Mouse (Mus musculus) midbrain, embryonic 16.5 days (tissue): Measurements from ENCODE around the gene Rcbtb2. TPM values are rescaled to one million over a fixed set of nuclear protein-coding genes. Genes with fewer than 3 reads are reported as not detected.
"Not testable (repeated sequence)": the region's sequence is repeated elsewhere in the genome, so short reads cannot be mapped to it uniquely, and the experiment has no call there.

Experiments
- ATAC-seq: fragments of 200-750 bp; cut with Nextera tagmentation; 2 replicates; pipeline ENCODE4 v1.8.0; 2017; ENCODE audit warnings: moderate TSS enrichment
- H3K27ac ChIP-seq: fragments of 300-500 bp; sonication (generic); 2 replicates; pipeline ENCODE4 v1.5.1; 2014; ENCODE audit warnings: mild to moderate bottlenecking, low read length, mixed read lengths
- H3K27me3 ChIP-seq: fragments of 300-500 bp; sonication (generic); 2 replicates; pipeline ENCODE4 v1.6.1; 2014; ENCODE audit warnings: low read depth, low read length, mixed read lengths; ENCODE audit not compliant: control insufficient read depth, insufficient read depth
- H3K36me3 ChIP-seq: fragments of 300-500 bp; sonication (generic); 2 replicates; pipeline ENCODE4 v1.6.1; 2014; ENCODE audit warnings: mild to moderate bottlenecking, low read length, moderate library complexity, mixed read lengths; ENCODE audit not compliant: control insufficient read depth, insufficient read depth
- H3K4me1 ChIP-seq: fragments of 300-500 bp; sonication (generic); 2 replicates; pipeline ENCODE4 v1.6.1; 2014; ENCODE audit warnings: mild to moderate bottlenecking, low read length, mixed read lengths; ENCODE audit not compliant: control insufficient read depth, insufficient read depth
- H3K4me2 ChIP-seq: fragments of 300-500 bp; sonication (generic); 2 replicates; pipeline ENCODE4 v1.6.1; 2014; ENCODE audit warnings: mild to moderate bottlenecking, low read length, mixed read lengths
- H3K4me3 ChIP-seq: fragments of 300-500 bp; sonication (generic); 2 replicates; pipeline ENCODE4 v1.5.1; 2014; ENCODE audit warnings: low read depth, mild to moderate bottlenecking, low read length, moderate library complexity, mixed read lengths
- H3K9ac ChIP-seq: fragments of 300-500 bp; sonication (generic); 2 replicates; pipeline ENCODE4 v1.6.1; 2014; ENCODE audit warnings: low read depth, low read length, mixed read lengths
- H3K9me3 ChIP-seq: fragments of 300-500 bp; sonication (generic); replicated peaks from 2 replicates; pipeline ENCODE4 v1.6.1; 2014; ENCODE audit warnings: mild to moderate bottlenecking, low read length, mixed read lengths; ENCODE audit not compliant: control insufficient read depth, poor library complexity, severe bottlenecking
- WGBS: fragments of 180-500 bp; shearing (Covaris S2); extraction: QIAGEN DNeasy Blood & Tissue Kit; methylation state at CpG from one replicate; pipeline ENCODE4 v1.1.7; 2014; 5-methylcytosine and 5-hydroxymethylcytosine counted together
- polyA plus RNA-seq: library from polyadenylated mRNA; unstranded; fragments of >200 nt; fragmentation: Nextera tagmentation; extraction: Ambion mirVana; gene quantifications from 2 replicates; pipeline ENCODE4 v1.2.1, GENCODE M21; 2015

Gene Rcbtb2
- polyA plus RNA-seq, 1 experiment from 2014 or later: 53.0 TPM

DNA sequence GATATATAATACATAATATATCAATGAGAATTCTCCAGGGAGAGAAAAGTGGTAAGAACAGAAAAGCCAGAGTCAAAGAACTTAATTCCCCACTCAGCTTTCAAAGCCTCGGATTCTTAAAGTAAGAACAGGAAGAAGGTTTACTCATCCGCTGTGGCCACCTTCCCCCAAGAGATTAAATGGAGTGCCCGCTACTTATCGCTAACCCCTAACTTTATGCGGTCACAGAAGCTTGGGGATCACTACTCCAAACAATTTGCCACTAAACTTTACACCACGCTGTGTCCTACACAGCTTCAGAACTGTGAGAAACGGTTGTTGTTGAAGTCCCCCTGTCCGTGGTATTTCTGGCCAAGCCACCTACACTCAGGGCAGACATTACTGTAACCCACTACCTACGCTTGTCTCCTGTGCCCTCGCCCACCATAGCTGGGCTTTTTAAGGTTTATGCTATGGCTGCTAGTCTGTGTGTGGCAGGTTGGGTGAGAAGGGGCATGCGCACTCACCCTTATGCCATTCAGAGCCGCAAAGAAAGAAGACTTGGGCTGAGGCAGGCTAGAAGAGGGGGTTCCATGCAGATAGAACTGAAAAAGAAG is 20.5 kb upstream of the Rcbtb2 start:
- no peak overlapping the region for H3K4me3 ChIP-seq
- no peak overlapping the region for H3K27ac ChIP-seq
- no peaks in the 10 kb centered on the region for H3K36me3 ChIP-seq
- 64% methylated on average over 12 of the region's 12 CpGs for WGBS
- H3K4me2 ChIP-seq: no peak overlapping the region
- no peak overlapping the region for H3K9ac ChIP-seq
- H3K27me3 ChIP-seq: no peaks in the 10 kb centered on the region
- H3K4me1 ChIP-seq: no peaks in the 10 kb centered on the region
- no peaks in the 10 kb centered on the region for H3K9me3 ChIP-seq
- no peak for ATAC-seq

DNA sequence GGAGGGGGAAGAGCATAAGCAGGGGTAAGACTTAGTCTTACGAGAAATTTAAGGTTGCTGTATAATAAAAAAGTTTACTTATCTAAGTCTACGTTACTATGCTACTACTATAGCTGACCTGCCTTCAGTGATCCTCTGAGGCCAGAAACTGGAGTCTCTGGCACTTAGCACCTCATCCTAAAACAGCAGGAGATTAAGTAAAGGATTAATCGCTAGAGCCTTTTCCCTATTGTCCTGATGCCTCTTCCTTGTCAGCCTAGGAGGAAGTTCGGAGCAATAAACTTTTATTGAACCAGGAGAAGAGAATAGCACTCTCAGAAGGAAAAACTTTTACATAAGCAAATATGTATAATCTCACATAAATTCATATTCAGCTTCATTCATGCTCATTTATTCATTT is 19.9 kb upstream of the Rcbtb2 start:
- H3K4me1 ChIP-seq, H3K9ac ChIP-seq, H3K27ac ChIP-seq, H3K36me3 ChIP-seq, H3K27me3 ChIP-seq, ATAC-seq, H3K4me3 ChIP-seq, H3K9me3 ChIP-seq, H3K4me2 ChIP-seq: not testable (repeated sequence)
- 25% methylated on average over 4 of the region's 4 CpGs for WGBS

DNA sequence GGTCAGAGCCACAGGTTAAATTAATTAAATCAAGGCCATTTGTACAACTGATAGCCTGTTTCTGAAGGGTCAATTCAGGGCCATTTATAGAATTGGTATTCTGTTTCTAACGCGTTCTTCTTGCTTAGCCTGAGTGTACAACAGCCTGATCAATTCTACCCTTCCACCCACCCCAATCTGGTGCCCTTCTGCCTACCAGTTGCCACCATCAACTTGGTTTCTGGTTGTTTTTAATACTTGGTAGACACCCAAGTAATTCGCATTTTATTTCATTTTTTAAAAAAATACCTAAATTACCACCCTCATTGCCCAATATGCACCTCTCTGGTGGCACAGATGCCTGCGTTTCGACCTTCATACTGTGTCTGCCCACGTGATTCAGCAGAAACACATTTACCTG is 17.9 kb upstream of the Rcbtb2 start:
- no peak for ATAC-seq
- Histone ChIP-seq H3K4me2 (no peak overlapping the region), H3K36me3 (no peaks in the 10 kb centered on the region), H3K27ac (no peak overlapping the region), H3K9ac (no peak overlapping the region), H3K9me3 (no peaks in the 10 kb centered on the region), H3K4me3 (no peak overlapping the region), H3K27me3 (no peaks in the 10 kb centered on the region), H3K4me1 (no peaks in the 10 kb centered on the region)
- WGBS: 82% methylated on average over 6 of the region's 6 CpGs

DNA sequence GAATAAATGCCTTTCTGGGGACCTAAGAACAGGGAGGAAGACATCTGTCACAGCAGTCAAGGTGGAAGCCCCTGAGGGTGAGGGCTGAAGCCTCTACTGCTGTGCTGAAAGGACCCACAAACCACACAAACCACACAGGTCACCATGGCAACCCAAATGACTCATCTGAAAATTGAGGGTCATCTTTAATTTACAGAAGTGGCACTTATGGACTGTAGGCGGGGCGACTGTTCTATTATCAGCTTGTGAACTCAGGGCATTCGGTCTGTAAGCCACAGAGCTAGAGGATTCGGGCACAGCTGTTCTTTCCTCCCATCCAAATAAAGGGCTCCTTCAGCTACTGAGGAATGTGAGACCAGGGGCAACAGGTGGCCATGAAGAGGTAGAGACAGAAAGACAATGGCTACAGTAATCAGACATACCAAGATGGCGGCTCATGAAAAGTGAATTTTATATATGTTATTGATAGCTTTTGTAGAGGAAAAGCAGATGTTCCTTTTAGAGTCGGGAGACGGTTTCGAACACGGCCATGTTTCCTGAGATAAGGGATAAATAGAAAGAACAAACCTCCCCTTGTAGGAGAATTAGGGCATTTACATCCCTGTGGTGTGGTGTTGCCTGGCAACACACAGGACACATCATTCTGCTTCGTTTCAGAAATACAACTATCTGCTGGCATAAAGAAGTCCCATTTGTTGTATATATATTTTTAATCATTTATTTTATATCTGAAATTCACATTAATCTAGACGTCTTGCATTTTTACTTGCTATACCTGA is 17.2 kb upstream of the Rcbtb2 start:
- Histone ChIP-seq H3K9me3 (no peaks in the 10 kb centered on the region), H3K4me3 (no peak overlapping the region), H3K4me1 (no peaks in the 10 kb centered on the region), H3K27ac (no peak overlapping the region), H3K9ac (no peak overlapping the region), H3K27me3 (no peaks in the 10 kb centered on the region), H3K4me2 (no peak overlapping the region), H3K36me3 (no peaks in the 10 kb centered on the region)
- ATAC-seq: no peak
- 49% methylated on average over 11 of the region's 11 CpGs for WGBS

DNA sequence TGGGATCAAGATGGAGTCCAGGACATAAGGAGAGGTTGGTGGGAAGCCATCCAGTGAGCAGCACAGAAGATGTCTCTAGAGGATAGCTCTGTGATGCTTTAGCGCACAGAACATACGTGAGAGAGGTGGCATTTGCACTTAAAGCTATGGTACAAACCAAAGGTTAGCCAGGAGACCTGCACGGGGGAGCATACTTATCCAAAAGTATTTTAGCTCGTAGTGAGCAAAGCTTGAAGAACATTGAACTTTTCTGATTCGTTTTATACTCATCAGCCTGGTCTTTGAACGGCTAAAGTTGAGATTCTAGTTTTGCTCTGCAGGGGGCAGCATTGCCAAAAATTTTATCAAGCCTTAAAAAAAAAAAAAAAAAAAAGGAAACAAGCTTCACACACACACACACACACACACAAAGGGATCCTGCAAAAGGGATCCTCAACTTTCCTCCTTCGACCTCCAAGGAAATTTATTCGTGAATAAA is 16.6 kb upstream of the Rcbtb2 start:
- Histone ChIP-seq H3K4me3 (no peak overlapping the region), H3K27me3 (no peaks in the 10 kb centered on the region), H3K9ac (no peak overlapping the region), H3K4me1 (no peaks in the 10 kb centered on the region), H3K36me3 (no peaks in the 10 kb centered on the region), H3K4me2 (no peak overlapping the region), H3K9me3 (no peaks in the 10 kb centered on the region), H3K27ac (no peak overlapping the region)
- WGBS: 20% methylated on average over 8 of the region's 8 CpGs
- ATAC-seq: no peak; the same call in 1 of the 2 replicates

DNA sequence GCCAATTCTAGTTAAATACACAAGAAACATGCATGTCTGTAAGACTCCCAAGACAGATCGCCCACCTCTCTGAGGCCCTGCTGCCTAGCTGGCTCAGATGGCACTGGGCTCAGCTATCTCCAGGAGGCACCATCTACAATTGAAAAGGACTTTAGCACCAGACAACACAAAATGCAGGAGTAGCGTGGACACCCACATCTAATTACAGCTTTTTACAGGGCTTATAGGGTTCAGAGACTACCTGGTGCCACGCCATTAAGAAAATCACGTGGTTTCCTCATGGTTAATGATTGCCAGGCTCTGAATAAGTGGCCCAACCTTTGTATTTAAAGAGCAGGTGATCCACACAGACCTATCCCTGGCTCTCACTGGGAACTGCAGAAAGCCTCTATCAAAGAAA is 15.9 kb upstream of the Rcbtb2 start:
- Histone ChIP-seq H3K36me3 (no peaks in the 10 kb centered on the region), H3K4me1 (no peaks in the 10 kb centered on the region), H3K4me2 (no peak overlapping the region), H3K4me3 (no peak overlapping the region), H3K27ac (no peak overlapping the region), H3K9me3 (no peaks in the 10 kb centered on the region), H3K9ac (no peak overlapping the region), H3K27me3 (no peaks in the 10 kb centered on the region)
- WGBS: 65% methylated on average over 4 of the region's 4 CpGs
- ATAC-seq: no peak

DNA sequence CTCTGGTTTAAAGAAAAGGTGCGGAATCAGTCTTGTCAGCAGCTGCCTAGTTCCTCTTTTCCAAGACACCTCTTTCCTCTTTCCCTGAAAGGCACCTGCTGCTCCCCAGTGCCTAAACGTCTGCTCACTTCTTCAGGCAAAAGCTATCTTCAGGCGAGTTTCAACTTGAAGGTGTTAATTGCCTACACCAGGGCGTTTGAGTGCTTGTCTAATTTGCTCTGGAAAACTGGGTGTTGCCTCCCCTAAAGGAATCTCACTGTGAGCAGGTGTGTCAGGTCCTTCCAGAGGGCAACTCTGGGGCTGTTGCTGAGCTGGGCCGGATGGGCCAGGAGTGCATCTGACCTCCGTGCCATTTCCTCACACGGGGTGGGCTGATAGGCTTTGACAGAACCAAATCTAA is 15.5 kb upstream of the Rcbtb2 start:
- WGBS: 61% methylated on average over 7 of the region's 7 CpGs
- no peaks in the 10 kb centered on the region for H3K9me3 ChIP-seq
- ATAC-seq: no peak
- H3K4me2 ChIP-seq: no peak overlapping the region
- no peaks in the 10 kb centered on the region for H3K36me3 ChIP-seq
- H3K4me3 ChIP-seq: no peak overlapping the region
- no peaks in the 10 kb centered on the region for H3K27me3 ChIP-seq
- H3K9ac ChIP-seq: no peak overlapping the region
- H3K27ac ChIP-seq: no peak overlapping the region
- H3K4me1 ChIP-seq: no peaks in the 10 kb centered on the region

DNA sequence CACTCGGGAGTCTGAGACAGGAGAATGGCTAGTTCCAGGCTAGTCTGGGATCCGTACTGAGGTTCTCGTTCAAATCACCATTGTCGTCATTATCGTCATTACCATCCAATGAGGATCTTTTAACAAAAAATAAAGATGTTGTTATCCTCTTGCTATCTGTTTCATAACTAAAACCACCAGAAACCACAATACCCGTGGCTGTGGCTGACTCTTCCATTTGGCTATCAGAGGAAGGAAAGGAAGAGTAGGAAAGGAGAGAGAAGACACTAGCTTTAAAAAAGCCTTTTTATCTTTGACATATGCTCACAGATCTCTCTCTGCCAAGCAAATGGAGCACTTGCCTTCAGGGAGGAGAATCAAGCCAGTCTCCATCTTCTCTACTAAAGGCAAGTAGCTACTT is 14.9 kb upstream of the Rcbtb2 start:
- Histone ChIP-seq H3K4me1 (no peaks in the 10 kb centered on the region), H3K9ac (no peak overlapping the region), H3K9me3 (no peaks in the 10 kb centered on the region), H3K27ac (no peak overlapping the region), H3K36me3 (no peaks in the 10 kb centered on the region), H3K4me3 (no peak overlapping the region), H3K27me3 (no peaks in the 10 kb centered on the region), H3K4me2 (no peak overlapping the region)
- WGBS: 87% methylated on average over 6 of the region's 6 CpGs
- ATAC-seq: no peak

DNA sequence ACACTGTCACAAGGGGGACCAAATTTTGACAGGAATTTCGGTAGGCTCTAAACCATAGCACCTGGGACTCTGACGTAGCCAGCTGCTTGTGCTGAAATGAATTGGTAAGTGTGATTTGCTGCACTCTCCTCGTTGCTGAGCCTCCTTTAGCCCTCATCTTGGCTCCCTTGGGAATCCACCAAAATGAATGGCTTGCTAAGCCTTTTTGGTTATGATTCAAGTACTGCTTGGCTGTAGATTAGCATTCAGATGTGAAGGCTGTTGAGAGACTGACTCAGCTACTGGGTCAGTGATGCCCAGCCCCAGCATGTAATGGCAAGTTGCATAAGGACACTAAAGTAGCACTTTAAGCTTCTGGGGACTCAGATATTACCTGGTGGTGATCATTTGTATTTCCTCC is 12.2 kb upstream of the Rcbtb2 start:
- Histone ChIP-seq H3K9ac (no peak overlapping the region), H3K36me3 (no peaks in the 10 kb centered on the region), H3K9me3 (no peaks in the 10 kb centered on the region), H3K4me2 (no peak overlapping the region), H3K27me3 (no peaks in the 10 kb centered on the region), H3K4me3 (no peak overlapping the region), H3K4me1 (no peaks in the 10 kb centered on the region), H3K27ac (no peak overlapping the region)
- ATAC-seq: no peak
- WGBS: 53% methylated on average over 3 of the region's 3 CpGs
